8 mouse cellular contexts compared by ENCODE assay signal in genomic region chr5:113882566-113883383, GRCm38 (mm10). TPM values are rescaled to one million over a fixed set of nuclear protein-coding genes. Genes with fewer than 3 reads are reported as not detected.
DNase-seq lines count a peak whose midpoint lies in the region; ATAC-seq lines count a peak whose summit lies in the region.

No protein-coding gene starts in this region.

- no peak overlapping the region for H3K4me3 ChIP-seq in embryonic facial prominence, embryonic 12.5 days
- no peak overlapping the region for H3K4me3 ChIP-seq in hindbrain, embryonic 13.5 days
- H3K4me3 ChIP-seq in midbrain, embryonic 10.5 days = no peak overlapping the region
- no peak overlapping the region for H3K4me3 ChIP-seq in kidney, embryonic 14.5 days (ENCODE audit: low read length)

- no peak overlapping the region for H3K9ac ChIP-seq in embryonic facial prominence, embryonic 12.5 days
- H3K9ac ChIP-seq in hindbrain, embryonic 13.5 days = peak overlapping the region; percentile 39
- no peak overlapping the region; the same call in 1 of the 2 replicates for H3K9ac ChIP-seq in kidney, embryonic 14.5 days (ENCODE audit: low read depth, low read length)

- WGBS in embryonic facial prominence, embryonic 12.5 days = 54% methylated on average over 15 of the region's 15 CpGs
- WGBS in hindbrain, embryonic 13.5 days = 47% methylated on average over 15 of the region's 15 CpGs
- WGBS in midbrain, embryonic 10.5 days = 82% methylated on average over 15 of the region's 15 CpGs
- WGBS in kidney, embryonic 14.5 days = 56% methylated on average over 15 of the region's 15 CpGs

- peak; percentile 48 for DNase-seq in layer of hippocampus, adult 11-12 months (ENCODE audit: low spot score)
- DNase-seq in layer of hippocampus, postnatal 25 days (ENCODE audit: extremely low spot score in 1 of 2, low spot score in 1 of 2) = no peak
- no peak for DNase-seq in midbrain, embryonic 10.5 days (ENCODE audit: low spot score)
- DNase-seq in embryo, embryonic 9.5 days (ENCODE audit: extremely low spot score) = no peak
- no peak for DNase-seq in ovary, postnatal 10 days (ENCODE audit: low spot score)

- H3K9me3 ChIP-seq in embryonic facial prominence, embryonic 12.5 days = no peaks in the 10 kb centered on the region
- no peaks in the 10 kb centered on the region for H3K9me3 ChIP-seq in hindbrain, embryonic 13.5 days
- H3K9me3 ChIP-seq in midbrain, embryonic 10.5 days (replicated peaks) = no peaks in the 10 kb centered on the region
- H3K9me3 ChIP-seq in kidney, embryonic 14.5 days (ENCODE audit: control insufficient read depth, low read length) = no peaks in the 10 kb centered on the region

- no peak for ATAC-seq in embryonic facial prominence, embryonic 12.5 days (ENCODE audit: insufficient number of reproducible peaks, insufficient read depth, low FRiP score, low TSS enrichment)
- 0 out of 2 replicates have a peak, but pooled peaks have one; percentile 4 for ATAC-seq in hindbrain, embryonic 13.5 days (ENCODE audit: low FRiP score)
- ATAC-seq in kidney, embryonic 14.5 days (ENCODE audit: low FRiP score, low TSS enrichment) = no peak

- no peaks in the 10 kb centered on the region for H3K27me3 ChIP-seq in embryonic facial prominence, embryonic 12.5 days
- H3K27me3 ChIP-seq in hindbrain, embryonic 13.5 days = no peaks in the 10 kb centered on the region
- no peaks in the 10 kb centered on the region for H3K27me3 ChIP-seq in midbrain, embryonic 10.5 days (ENCODE audit: low read depth, poor library complexity, severe bottlenecking)
- H3K27me3 ChIP-seq in kidney, embryonic 14.5 days (ENCODE audit: control insufficient read depth, insufficient read depth, low read length) = no peaks in the 10 kb centered on the region

- peak overlapping the region; percentile 24 for H3K27ac ChIP-seq in embryonic facial prominence, embryonic 12.5 days
- peak overlapping the region; percentile 88 for H3K27ac ChIP-seq in hindbrain, embryonic 13.5 days
- H3K27ac ChIP-seq in midbrain, embryonic 10.5 days (replicated peaks) = peak overlapping the region; percentile 70
- no peak overlapping the region for H3K27ac ChIP-seq in kidney, embryonic 14.5 days (ENCODE audit: low read depth, low read length)

- H3K36me3 ChIP-seq in embryonic facial prominence, embryonic 12.5 days = peaks cover 27% of the 10 kb centered on the region; the same call in 1 of the 2 replicates
- peaks cover 38% of the 10 kb centered on the region for H3K36me3 ChIP-seq in hindbrain, embryonic 13.5 days
- H3K36me3 ChIP-seq in midbrain, embryonic 10.5 days = peaks cover 49% of the 10 kb centered on the region
- H3K36me3 ChIP-seq in kidney, embryonic 14.5 days (ENCODE audit: control insufficient read depth, insufficient read depth, low read length) = peaks cover 25% of the 10 kb centered on the region; the same call in 1 of the 2 replicates

- H3K4me1 ChIP-seq in embryonic facial prominence, embryonic 12.5 days = peaks cover 26% of the 10 kb centered on the region
- peaks cover 71% of the 10 kb centered on the region for H3K4me1 ChIP-seq in hindbrain, embryonic 13.5 days (replicated peaks)
- H3K4me1 ChIP-seq in midbrain, embryonic 10.5 days = peaks cover 46% of the 10 kb centered on the region
- peaks cover 27% of the 10 kb centered on the region for H3K4me1 ChIP-seq in kidney, embryonic 14.5 days (ENCODE audit: control insufficient read depth, insufficient read depth, low read length)

- H3K4me2 ChIP-seq in embryonic facial prominence, embryonic 12.5 days (replicated peaks) = no peak overlapping the region
- peak overlapping the region; percentile 1; the same call in 1 of the 2 replicates for H3K4me2 ChIP-seq in hindbrain, embryonic 13.5 days
- no peak overlapping the region for H3K4me2 ChIP-seq in kidney, embryonic 14.5 days (replicated peaks; ENCODE audit: low read depth, low read length)

RNA-seq across cellular contexts. Expression of gene Coro1c, which starts 25.8 kb away (rescaled TPM):
- 10 to 100 TPM; 82.7 to 91.6 TPM for total RNA-seq in layer of hippocampus, postnatal 25 days (2021)
- 123 and 127 TPM in 2 replicates for polyA plus RNA-seq in embryonic facial prominence, embryonic 12.5 days (2016; fragmentation: Nextera tagmentation; extraction: Ambion mirVana)
- 176 and 190 TPM in 2 replicates for polyA plus RNA-seq in hindbrain, embryonic 13.5 days (2015; fragmentation: Nextera tagmentation; extraction: Ambion mirVana)
- 205 and 233 TPM in 2 replicates for polyA plus RNA-seq in midbrain, embryonic 10.5 days (2016; fragmentation: Nextera tagmentation; extraction: Ambion mirVana)
- polyA plus RNA-seq in kidney, embryonic 14.5 days (2014; fragmentation: Nextera tagmentation; extraction: Ambion mirVana) = 42.1 and 108 TPM in 2 replicates

RNA-seq across cellular contexts. Expression of gene Selplg, which starts 50.3 kb away (rescaled TPM):
- 10 to 100 TPM; 29.3 to 33.5 TPM for total RNA-seq in layer of hippocampus, postnatal 25 days (2021)
- polyA plus RNA-seq in embryonic facial prominence, embryonic 12.5 days (2016; fragmentation: Nextera tagmentation; extraction: Ambion mirVana) = 1.5 and 1.9 TPM in 2 replicates
- 1.7 and 1.9 TPM in 2 replicates for polyA plus RNA-seq in hindbrain, embryonic 13.5 days (2015; fragmentation: Nextera tagmentation; extraction: Ambion mirVana)
- polyA plus RNA-seq in midbrain, embryonic 10.5 days (2016; fragmentation: Nextera tagmentation; extraction: Ambion mirVana) = 0.77 and 1.5 TPM in 2 replicates
- polyA plus RNA-seq in kidney, embryonic 14.5 days (2014; fragmentation: Nextera tagmentation; extraction: Ambion mirVana) = 1.2 and 1.4 TPM in 2 replicates
